Mouse (Mus musculus) right cerebral cortex, postnatal 4 days (tissue): ENCODE results near the gene Ttf1.

ENCODE experiments used
- DNase-seq: peaks from one replicate; pipeline ENCODE4 v3.0.0-alpha.2; 2022

Gene Ttf1

GRCm38 (mm10) chr2:29060135-29060597 is at the start of gene Ttf1:
TSS of gene Ttf1 (plus strand) at chr2:29060262.
- peak; percentile 83 for DNase-seq

GRCm38 (mm10) chr2:29012523-29012922 is 47.5 kb upstream of the Ttf1 start:
- DNase-seq = no peak

GRCm38 (mm10) chr2:29016599-29017587 is 43.2 kb upstream of the Ttf1 start:
- DNase-seq = no peak

DNA sequence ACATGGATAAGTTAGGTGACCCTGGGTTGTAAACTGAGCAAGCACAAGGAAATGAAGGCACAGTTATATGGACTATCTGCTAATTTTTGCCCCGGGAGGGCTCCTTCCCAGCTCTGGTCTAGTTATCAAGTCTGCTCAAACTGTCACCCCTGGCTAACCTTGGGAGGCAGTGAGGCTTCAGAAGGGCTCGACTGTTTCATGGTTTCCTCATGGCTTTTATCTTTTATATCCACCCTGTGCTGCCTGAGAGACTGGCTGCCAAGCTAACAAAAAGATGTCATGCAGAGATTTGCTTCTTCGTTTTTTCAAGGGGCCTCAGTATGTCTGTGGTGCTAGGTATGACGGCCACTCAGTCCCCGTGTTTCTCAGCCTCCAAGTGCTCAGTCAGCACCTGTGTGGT is 41.4 kb upstream of the Ttf1 start:
- DNase-seq = no peak

DNA sequence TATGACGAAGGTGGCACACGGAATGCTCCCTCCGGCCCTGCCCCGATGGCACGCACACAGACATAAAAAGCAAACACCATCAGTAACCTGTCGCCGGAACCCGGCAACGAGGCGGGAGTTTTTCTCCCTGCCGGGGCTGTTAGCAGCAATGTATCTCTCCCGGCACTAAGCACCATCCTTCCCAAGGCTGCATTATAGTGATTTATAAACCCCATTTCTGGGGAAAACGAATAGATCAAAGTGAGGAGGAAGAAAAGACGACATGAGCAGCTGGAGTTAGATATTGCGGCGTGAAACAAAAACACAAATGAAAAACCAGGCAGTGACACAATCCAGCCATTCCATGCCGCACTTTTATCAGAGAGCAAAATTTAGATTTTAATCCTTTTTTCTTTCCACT is 39.0 kb upstream of the Ttf1 start:
- DNase-seq = no peak

- DNase-seq = no peak
These were observed 37.1 kb upstream of the Ttf1 start for GRCm38 (mm10) chr2:29023001-29023400.

DNA sequence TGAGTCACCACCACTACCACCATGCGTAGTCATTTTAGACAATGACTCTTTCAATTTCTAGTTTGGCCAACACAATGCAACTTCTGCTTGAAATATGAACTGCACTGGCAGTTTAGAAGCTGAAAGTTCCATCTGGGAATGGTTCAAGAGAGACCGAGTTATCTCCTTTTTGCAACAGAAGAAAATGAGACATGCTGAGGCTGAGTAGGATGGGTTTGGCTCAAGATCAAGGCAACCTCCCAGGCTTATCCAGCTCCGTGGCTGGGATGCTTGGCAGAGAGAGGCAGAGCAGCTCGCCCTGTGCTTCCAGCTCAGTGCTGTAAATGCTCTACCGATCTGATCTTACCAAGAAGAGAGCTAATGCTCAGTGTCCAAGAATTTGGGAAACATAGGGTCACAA is 34.8 kb upstream of the Ttf1 start:
- no peak for DNase-seq

DNA sequence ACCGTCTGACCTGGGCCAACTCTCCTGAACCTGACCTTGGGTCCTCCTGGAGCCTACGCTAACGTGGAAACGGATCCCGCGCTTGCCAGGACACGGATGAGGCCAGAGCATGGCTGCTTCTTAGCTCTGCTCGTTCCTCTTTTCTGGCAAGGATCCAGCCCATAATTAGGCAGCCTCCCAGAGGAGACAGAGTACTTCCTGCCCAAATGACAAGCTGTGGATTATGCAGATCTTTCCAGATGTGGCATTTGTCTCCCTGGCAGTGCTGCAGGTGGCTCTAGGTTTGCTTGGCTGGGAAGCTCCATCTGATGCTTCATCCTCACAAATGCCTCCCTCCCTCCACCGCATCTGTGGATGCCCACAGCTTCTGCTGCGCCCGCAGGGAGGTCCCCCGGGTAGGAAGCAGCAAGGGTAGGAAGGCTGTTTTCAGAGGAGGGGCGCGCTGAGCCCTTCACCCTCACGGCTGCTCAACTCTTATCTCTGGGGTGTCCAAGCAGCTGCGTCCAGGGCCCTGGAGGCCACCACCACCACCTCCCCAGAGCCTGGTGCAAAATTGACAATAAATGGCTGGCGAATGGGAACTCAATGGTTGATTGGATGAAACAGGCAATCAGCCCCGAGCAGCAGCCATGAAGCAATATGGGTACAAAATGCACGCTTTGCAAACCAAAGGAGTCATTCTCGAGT is 29.9 kb upstream of the Ttf1 start:
- DNase-seq = peak; percentile 29

- no peak for DNase-seq
These were observed 28.1 kb upstream of the Ttf1 start for GRCm38 (mm10) chr2:29031951-29032350.

GRCm38 (mm10) chr2:29034542-29035475 is 25.3 kb upstream of the Ttf1 start:
- DNase-seq = no peak

DNA sequence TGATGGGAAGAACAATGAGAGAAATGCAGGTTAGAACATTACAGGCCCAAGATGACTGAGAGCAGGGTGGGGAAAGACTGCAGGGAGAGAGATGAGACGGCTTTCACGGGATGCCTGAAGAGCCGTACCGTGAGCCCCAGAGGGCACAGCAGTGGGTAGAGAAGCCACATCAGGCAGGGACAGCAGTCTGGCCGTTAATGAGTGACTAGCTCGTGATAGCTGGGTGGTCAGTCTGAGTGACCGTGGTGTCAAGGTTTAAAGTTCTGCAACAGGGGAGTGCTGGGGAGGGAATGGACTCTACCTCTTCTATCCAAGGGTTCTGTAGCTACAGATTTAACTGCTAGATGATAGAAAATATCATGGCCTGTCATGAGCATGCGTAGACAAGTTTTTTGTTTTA is 24.4 kb upstream of the Ttf1 start:
- DNase-seq = no peak

- DNase-seq = no peak
These were observed 20.3 kb upstream of the Ttf1 start for GRCm38 (mm10) chr2:29039741-29040140.

GRCm38 (mm10) chr2:29040594-29041476 is 19.2 kb upstream of the Ttf1 start:
- DNase-seq = no peak

- no peak for DNase-seq
These were observed 18.6 kb upstream of the Ttf1 start for GRCm38 (mm10) chr2:29041477-29041768.

GRCm38 (mm10) chr2:29042124-29042523 is 17.9 kb upstream of the Ttf1 start:
- no peak for DNase-seq

DNA sequence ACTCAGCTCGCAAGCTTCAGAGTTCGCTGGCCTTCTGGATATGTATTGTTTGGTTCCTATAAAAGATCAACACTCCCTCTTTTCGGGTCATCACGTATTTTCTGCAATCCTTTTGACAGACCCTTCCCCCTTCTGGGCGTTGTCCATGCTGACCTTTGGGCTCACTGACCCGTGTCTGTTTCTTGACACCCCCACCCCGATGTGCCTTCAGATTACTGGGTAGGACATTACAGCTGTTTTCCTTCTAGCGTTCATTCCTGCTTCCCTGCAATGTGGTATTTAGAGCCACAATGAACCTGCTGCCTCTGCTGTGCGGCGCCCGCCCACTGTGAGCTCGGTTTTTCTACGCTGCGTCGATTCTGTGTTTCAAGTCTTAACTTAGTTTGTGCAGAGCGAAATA is 13.9 kb upstream of the Ttf1 start:
- peak; percentile 11 for DNase-seq

DNA sequence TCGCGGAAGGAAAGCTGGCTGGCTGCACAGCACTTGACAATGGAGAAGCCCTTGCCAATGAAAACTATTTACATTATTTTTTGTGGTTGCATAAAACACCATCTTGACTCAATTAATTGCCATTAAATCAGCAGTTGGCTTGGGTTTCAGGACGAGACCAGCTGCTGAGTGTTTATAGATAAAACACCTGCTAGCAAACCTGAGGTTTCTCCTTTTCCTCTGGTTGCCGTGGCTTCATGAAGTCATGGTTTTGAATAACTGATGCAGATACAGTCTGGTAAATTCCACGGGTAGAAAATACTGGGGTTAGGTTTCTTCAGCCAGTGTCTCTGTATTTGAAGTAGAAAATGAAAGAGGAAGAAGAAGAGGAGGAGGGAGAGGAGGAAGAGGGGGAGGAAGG is 8.1 kb upstream of the Ttf1 start:
- no peak for DNase-seq

DNA sequence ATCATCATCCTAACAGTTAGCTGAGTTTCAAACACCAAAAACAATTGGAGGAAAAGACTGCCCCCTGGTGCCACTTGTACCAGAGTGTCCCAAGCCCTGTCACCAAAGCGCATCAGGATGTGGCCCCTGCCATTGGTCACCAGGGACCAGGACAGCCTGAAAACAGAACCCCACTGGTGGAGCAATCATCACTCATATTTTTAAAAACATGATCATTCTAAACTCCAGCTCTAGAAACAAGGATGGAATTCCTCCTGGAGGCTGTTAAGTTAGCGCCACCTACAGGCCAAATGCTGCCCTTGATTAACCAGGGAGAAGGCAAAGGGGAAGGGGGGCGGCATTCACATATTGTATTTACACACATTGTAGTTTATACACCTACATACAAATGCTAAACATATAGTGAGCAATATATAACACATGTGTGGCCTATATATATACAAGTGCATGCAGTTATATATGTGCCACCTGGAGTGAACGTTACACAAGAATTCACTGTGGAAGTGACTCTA is 7.1 kb upstream of the Ttf1 start:
- DNase-seq = peak; percentile 79

DNA sequence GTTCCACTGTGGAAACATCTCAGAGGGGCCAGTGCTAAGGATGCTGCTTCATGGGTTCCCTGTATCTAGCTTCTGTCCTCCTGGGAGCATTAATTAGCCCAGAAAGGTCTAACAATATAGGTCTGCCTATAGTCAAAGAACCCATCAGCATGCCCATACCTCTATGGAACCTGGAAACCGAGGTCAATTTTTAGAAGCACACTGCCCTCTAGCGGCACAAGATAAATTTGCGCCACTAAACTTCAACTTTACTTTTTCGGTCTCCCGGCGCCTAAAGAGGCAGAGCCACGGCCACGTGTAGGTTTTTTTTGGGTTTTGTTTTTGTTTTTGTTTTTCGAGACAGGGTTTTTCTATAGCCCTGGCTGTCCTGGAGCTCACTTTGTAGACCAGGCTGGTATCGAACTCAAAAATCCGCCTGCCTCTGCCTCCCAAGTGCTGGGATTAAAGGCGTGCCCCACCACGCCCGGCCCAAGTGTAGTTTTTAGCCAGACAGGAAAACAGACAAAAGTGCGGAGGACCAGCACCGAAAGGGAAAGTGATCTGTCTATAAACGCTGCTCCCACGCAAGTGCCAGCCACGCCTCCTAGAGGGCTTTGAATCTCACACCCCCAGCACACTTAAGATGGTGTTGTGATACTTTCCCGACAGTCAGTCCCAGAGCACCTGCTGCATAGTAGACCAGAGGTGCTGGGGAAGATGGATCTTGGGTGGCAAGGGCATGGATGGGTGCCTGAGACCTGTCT is 6.1 kb upstream of the Ttf1 start:
- DNase-seq = peak; percentile 64

DNA sequence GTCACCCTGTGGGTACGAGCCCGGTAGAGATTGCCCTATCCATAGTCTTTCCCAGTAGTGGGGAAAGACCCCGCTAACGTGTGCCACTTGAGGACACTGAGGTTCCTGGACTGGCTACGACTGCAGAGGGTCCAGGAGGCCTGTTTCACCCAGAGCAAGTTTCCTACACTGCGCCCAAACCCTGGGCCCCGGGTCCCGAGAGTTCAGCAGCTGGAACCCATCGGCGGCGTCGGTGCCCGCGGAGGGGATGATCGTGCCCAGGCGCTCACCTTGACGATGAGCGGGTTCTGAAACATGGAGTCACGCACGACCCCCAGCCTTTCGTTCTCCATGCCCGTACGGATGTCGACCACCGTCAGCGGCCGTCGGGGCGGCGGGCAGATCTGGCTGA is 5.5 kb upstream of the Ttf1 start:
- no peak for DNase-seq

DNA sequence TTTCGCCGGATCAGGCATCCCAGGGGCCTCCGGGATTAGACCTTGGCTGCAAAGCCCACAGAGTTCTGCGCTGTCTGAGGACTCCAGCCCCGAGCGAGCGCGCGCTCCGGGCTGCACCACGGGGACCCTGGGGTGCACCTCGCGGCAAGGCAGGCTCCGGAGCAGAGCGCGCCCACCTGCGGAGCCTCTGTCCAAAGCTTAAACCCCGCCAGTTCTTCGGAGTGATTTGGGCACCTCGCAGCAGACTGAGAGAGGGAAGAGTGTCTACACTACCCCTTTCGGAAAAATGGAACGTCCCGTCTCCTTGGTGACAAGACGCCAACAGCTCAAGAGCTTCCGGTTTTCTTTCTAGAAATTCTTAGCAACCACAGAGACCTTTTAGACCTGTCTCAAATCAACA is 5.1 kb upstream of the Ttf1 start, which contains the start of gene Cfap77:
Gene Cfap77 (minus strand): TSS at position 76 of the 400 bp plus-strand sequence.
- DNase-seq = peak; percentile 32
